Mouse (Mus musculus) olfactory bulb, adult 2 months (tissue): ENCODE data around the gene Cfc1. TPM values are rescaled to one million over a fixed set of nuclear protein-coding genes. Genes with fewer than 3 reads are reported as not detected.
A peak's percentile ranks its signal among the peaks of the same experiment; 100 is the strongest.
"Not testable (repeated sequence)": the region's sequence is repeated elsewhere in the genome, so short reads cannot be mapped to it uniquely, and the experiment has no call there.

Experiments used
- H3K27ac ChIP-seq: fragments of 200-500 bp; 2 replicates; pipeline ENCODE4 v1.5.1; 2012; ENCODE audit warnings: low read depth, low read length; ENCODE audit not compliant: insufficient read depth
- H3K4me1 ChIP-seq: fragments of 200-500 bp; 2 replicates; pipeline ENCODE4 v1.6.1; 2012; ENCODE audit warnings: low read length; ENCODE audit not compliant: control insufficient read depth, insufficient read depth
- H3K4me3 ChIP-seq: fragments of 200-500 bp; 2 replicates; pipeline ENCODE4 v1.5.1; 2012; ENCODE audit warnings: mild to moderate bottlenecking, low read depth, low read length, moderate library complexity; ENCODE audit not compliant: insufficient read depth
- CTCF ChIP-seq: fragments of 200-500 bp; IDR thresholded peaks from 2 replicates; pipeline ENCODE4 v1.5.1; 2012; ENCODE audit warnings: low read depth, mild to moderate bottlenecking, low read length, moderate library complexity; ENCODE audit not compliant: insufficient read depth
- POLR2A ChIP-seq: fragments of 200-500 bp; IDR thresholded peaks from 2 replicates; pipeline ENCODE4 v1.6.1; 2012; ENCODE audit warnings: mild to moderate bottlenecking, low read depth, low read length, moderate library complexity; ENCODE audit not compliant: insufficient read depth
- WGBS: fragments of 180-500 bp; shearing (Covaris S2); methylation state at CpG from one replicate; pipeline ENCODE4 v1.1.7; 2018; 5-methylcytosine and 5-hydroxymethylcytosine counted together
- polyA plus RNA-seq: library from polyadenylated mRNA; stranded (reverse); fragments of >200 nt; gene quantifications from 2 replicates; pipeline ENCODE4 v1.2.4, GENCODE M21; 2012; ENCODE audit warnings: low replicate concordance; ENCODE audit not compliant: missing spikeins, insufficient read depth, insufficient read length

Cfc1 gene
- polyA plus RNA-seq, 1 experiment, result not detected

GRCm38 (mm10) chr1:34511027-34511426, 24.4 kb upstream of the Cfc1 start:
- TF ChIP-seq CTCF (peak; percentile 50; the same call in 1 of the 2 replicates), POLR2A (no peak)

GRCm38 (mm10) chr1:34513068-34513467, 22.4 kb upstream of the Cfc1 start:
- no peak overlapping the region for H3K4me3 ChIP-seq
- TF ChIP-seq CTCF (no peak), POLR2A (no peak)
- H3K4me1 ChIP-seq, result peaks cover 8% of the 10 kb centered on the region; the same call in 1 of the 2 replicates
- 93% methylated on average over 4 of the region's 4 CpGs for WGBS
- no peak overlapping the region for H3K27ac ChIP-seq

More at GRCm38 (mm10) chr1:34511027-34511426, 24.4 kb upstream of the Cfc1 start:
- peaks cover 10% of the 10 kb centered on the region for H3K4me1 ChIP-seq
- H3K4me3 ChIP-seq, result no peak overlapping the region
- no peak overlapping the region for H3K27ac ChIP-seq
- 11% methylated on average over 3 of the region's 3 CpGs for WGBS

DNA sequence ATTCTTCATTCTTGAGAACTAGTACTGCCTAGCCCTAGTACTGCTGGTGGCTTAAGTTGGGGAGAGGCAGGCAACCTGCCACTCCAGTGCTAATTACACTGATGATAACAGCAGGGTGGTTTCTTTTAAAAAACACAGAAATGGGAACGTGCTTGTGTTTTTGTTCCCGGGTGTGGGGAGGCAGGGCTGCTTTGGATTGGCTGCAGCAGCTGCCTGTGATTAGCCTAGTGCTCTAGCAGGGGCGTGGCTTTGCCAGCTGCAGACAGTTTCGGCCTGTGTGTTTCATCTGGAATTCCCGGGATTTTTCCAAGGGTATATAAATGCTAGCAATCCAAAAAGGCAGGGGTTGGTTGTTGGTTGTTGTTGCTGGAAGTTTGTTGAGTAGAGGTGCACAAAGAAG, 18.9 kb upstream of the Cfc1 start:
- TF ChIP-seq POLR2A (no peak), CTCF (no peak)
- 17% methylated on average over 5 of the region's 5 CpGs for WGBS
- no peak overlapping the region for H3K4me3 ChIP-seq
- no peak overlapping the region for H3K27ac ChIP-seq
- no peaks in the 10 kb centered on the region for H3K4me1 ChIP-seq

- not testable (repeated sequence) for H3K4me3 ChIP-seq
These were observed 18.2 kb upstream of the Cfc1 start for GRCm38 (mm10) chr1:34517297-34517696.

DNA sequence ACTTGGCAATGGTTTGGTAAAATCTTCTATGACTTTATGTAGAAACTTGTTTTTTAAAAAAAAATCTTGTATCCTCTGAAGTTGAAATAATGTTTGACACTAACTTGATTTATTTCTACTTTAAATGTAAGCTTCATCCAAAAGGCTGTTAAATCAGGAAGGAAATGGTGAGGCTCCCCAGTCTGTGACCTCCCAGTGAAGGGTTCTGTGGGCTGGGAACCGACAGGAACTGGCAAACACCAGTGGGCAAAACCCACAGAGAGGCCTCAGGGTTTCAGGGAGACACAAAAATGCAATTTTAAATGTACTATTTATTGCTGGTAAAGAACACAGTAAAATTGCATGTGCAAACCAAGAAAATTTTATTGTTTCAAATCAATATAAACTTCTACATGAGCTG, 17.7 kb upstream of the Cfc1 start:
- H3K27ac ChIP-seq, H3K4me3 ChIP-seq, H3K4me1 ChIP-seq: not testable (repeated sequence)
- 67% methylated on average over 1 of the region's 1 CpGs for WGBS

More at GRCm38 (mm10) chr1:34517297-34517696, 18.2 kb upstream of the Cfc1 start:
- not testable (repeated sequence) for H3K4me1 ChIP-seq, H3K27ac ChIP-seq
- WGBS, result 78% methylated on average over 6 of the region's 6 CpGs

GRCm38 (mm10) chr1:34518259-34518658, 17.2 kb upstream of the Cfc1 start:
- Histone ChIP-seq H3K4me3 (no peak overlapping the region), H3K27ac (no peak overlapping the region), H3K4me1 (no peaks in the 10 kb centered on the region)
- TF ChIP-seq POLR2A (no peak), CTCF (no peak)
- 85% methylated on average over 1 of the region's 1 CpGs for whole genome bisulfite sequencing

DNA sequence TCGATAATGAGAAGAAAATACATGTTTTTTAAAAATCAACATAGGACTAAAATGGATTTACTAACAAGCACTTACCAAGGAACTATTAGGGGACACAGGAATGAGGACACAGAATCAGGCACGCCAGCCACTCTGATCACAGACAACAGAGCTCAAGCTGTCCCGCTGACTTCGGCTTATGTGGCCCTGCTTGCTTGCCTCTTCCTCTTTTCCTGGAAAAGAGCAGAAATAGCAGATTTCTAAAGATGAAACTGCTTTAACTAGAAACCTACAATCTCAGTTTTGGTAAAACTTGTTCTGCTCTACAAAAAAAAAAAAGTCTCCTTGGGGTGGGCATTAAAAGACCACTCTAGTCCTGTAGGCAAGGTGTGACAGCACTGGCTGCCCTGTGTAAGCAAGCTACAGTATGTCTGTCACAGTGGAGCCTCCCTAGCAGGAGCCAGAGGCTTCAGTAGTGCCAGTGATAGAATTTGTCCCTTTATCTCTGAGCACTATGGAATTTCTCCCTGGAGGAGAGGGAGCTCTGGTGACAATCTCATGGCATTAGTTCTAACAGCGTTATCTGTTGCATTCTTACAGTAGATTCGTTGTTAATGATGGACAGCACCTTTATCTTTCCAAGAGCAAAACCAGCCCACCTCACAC, 13.1 kb upstream of the Cfc1 start:
- TF ChIP-seq POLR2A (no peak), CTCF (no peak)
- Histone ChIP-seq H3K27ac (no peak overlapping the region), H3K4me1 (no peaks in the 10 kb centered on the region), H3K4me3 (no peak overlapping the region)
- 90% methylated on average over 6 of the region's 6 CpGs for WGBS

GRCm38 (mm10) chr1:34522850-34523244, 12.6 kb upstream of the Cfc1 start:
- H3K4me3 ChIP-seq, result no peak overlapping the region
- H3K4me1 ChIP-seq, result no peaks in the 10 kb centered on the region
- no peak overlapping the region for H3K27ac ChIP-seq
- TF ChIP-seq CTCF (no peak), POLR2A (no peak)
- WGBS, result 94% methylated on average over 3 of the region's 3 CpGs

DNA sequence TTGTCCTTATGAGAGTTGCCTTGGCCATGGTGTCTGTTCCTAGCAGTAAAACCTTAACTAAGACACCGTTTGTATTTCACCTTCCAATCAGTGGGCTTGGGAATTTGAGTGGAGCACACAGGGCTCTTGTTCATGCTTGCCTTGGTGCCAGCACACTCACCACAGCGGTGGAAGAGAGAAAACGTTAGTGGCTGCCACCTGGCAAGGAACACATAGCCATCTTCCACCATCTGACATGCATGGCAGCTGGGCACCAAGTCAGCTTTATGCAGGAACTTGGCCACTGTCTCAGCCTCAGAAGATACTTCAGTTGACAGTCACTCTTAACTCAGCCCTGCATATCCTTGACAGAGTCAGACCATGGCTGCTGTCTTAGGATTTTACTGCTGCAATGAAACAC, 11.8 kb upstream of the Cfc1 start:
- H3K27ac ChIP-seq, result no peak overlapping the region
- H3K4me1 ChIP-seq, result no peaks in the 10 kb centered on the region
- 48% methylated on average over 3 of the region's 3 CpGs for WGBS
- no peak overlapping the region for H3K4me3 ChIP-seq
- TF ChIP-seq CTCF, result no peak
- no peak for TF ChIP-seq POLR2A

- not testable (repeated sequence) for H3K4me3 ChIP-seq, H3K27ac ChIP-seq, H3K4me1 ChIP-seq
- WGBS, result 64% methylated on average over 3 of the region's 3 CpGs
These were observed 874 bp upstream of the Cfc1 start for GRCm38 (mm10) chr1:34534574-34534973.
